ENCODE assay signal across 23 mouse cellular contexts in genomic region chr8:47845956-47846355, GRCm38 (mm10). TPM values are rescaled to one million over a fixed set of nuclear protein-coding genes. Genes with fewer than 3 reads are reported as not detected.
DNase-seq lines count a peak whose midpoint lies in the region; ATAC-seq lines count a peak whose summit lies in the region.
"Had no signal": no experiment of that assay in that cellular context is flagged by ENCODE, and none has a peak within 500 bp of the region (broad histone marks: within the 10 kb centered on the region; RNA-seq: fewer than 3 reads in every experiment).

No protein-coding gene starts in this region.

- H3K36me3 ChIP-seq in heart, embryonic 11.5 days (ENCODE audit: control insufficient read depth, insufficient read depth, low read length): peaks cover 31% of the 10 kb centered on the region
- H3K36me3 ChIP-seq in limb, embryonic 10.5 days: peaks cover 85% of the 10 kb centered on the region

- DNase-seq in heart, adult 11 months: peak; percentile 77
- peak; percentile 96 for DNase-seq in Muller cell, postnatal 12 days (ENCODE audit: inconsistent ontology term)
- peak; percentile 48 to 61 for DNase-seq in adrenal gland, postnatal 36 days
- DNase-seq in limb, embryonic 10.5 days (ENCODE audit: low spot score): no peak
- DNase-seq in urinary bladder, adult 2 months (ENCODE audit: low spot score): no peak
- DNase-seq in thymus, postnatal 10 days (ENCODE audit: low spot score in 2 of 2): no peak
- DNase-seq: cerebellum, postnatal 25 days; gastrocnemius, postnatal 36 days; heart, postnatal 36 days; liver, postnatal 0 days; lung, postnatal 14 days; right cerebral cortex, postnatal 4 days; thymus, postnatal 36 days had no signal

- no peaks in the 10 kb centered on the region for H3K27me3 ChIP-seq in heart, embryonic 11.5 days (ENCODE audit: control insufficient read depth, insufficient read depth, low read length)
- H3K27me3 ChIP-seq in limb, embryonic 10.5 days (ENCODE audit: low read depth, poor library complexity, severe bottlenecking): no peaks in the 10 kb centered on the region
- H3K27me3 ChIP-seq: CH12.LX; embryonic facial prominence, embryonic 12.5 days; heart, embryonic 13.5 days; limb, embryonic 15.5 days; neural tube, embryonic 13.5 days had no signal

- WGBS in heart, embryonic 11.5 days (ENCODE audit: insufficient replicate concordance): 89% methylated on average over 13 of the region's 13 CpGs
- WGBS in limb, embryonic 10.5 days: 65% methylated on average over 13 of the region's 13 CpGs

- H3K9me3 ChIP-seq in heart, embryonic 11.5 days (replicated peaks; ENCODE audit: control insufficient read depth, low read length): no peaks in the 10 kb centered on the region
- no peaks in the 10 kb centered on the region for H3K9me3 ChIP-seq in limb, embryonic 10.5 days (replicated peaks)
- H3K9me3 ChIP-seq: embryonic facial prominence, embryonic 12.5 days; heart, embryonic 13.5 days; limb, embryonic 15.5 days; neural tube, embryonic 13.5 days had no signal

- no peak overlapping the region for H3K27ac ChIP-seq in heart, embryonic 11.5 days (ENCODE audit: low read depth, low read length)
- H3K27ac ChIP-seq in limb, embryonic 10.5 days: peak overlapping the region; percentile 53; the same call in 1 of the 2 replicates
- H3K27ac ChIP-seq: embryonic facial prominence, embryonic 12.5 days; heart, embryonic 13.5 days; limb, embryonic 15.5 days; neural tube, embryonic 13.5 days had no signal

- no peak overlapping the region for H3K9ac ChIP-seq in heart, embryonic 11.5 days (ENCODE audit: low read depth, low read length)
- H3K9ac ChIP-seq: embryonic facial prominence, embryonic 12.5 days; heart, embryonic 13.5 days; limb, embryonic 15.5 days; liver, postnatal 0 days; neural tube, embryonic 13.5 days had no signal

- H3K4me3 ChIP-seq in heart, embryonic 11.5 days (ENCODE audit: low read depth, low read length): no peak overlapping the region
- H3K4me3 ChIP-seq in limb, embryonic 10.5 days: no peak overlapping the region
- H3K4me3 ChIP-seq: embryonic facial prominence, embryonic 12.5 days; heart, embryonic 13.5 days; limb, embryonic 15.5 days; neural tube, embryonic 13.5 days had no signal

- no peak for ATAC-seq in heart, embryonic 11.5 days (replicated peaks; ENCODE audit: insufficient number of reproducible peaks, low FRiP score, low TSS enrichment)
- no peak for ATAC-seq in erythroid progenitor cell, adult 5-6 weeks (replicated peaks; ENCODE audit: low FRiP score, poor library complexity, severe bottlenecking)
- ATAC-seq: hindbrain, embryonic 16.5 days; liver, postnatal 0 days had no signal

- no peaks in the 10 kb centered on the region for H3K4me1 ChIP-seq in heart, embryonic 11.5 days (ENCODE audit: control insufficient read depth, insufficient read depth, low read length)
- peaks cover 10% of the 10 kb centered on the region for H3K4me1 ChIP-seq in limb, embryonic 10.5 days
- H3K4me1 ChIP-seq: embryonic facial prominence, embryonic 12.5 days; heart, embryonic 13.5 days; limb, embryonic 15.5 days; neural tube, embryonic 13.5 days had no signal

- H3K4me2 ChIP-seq in heart, embryonic 11.5 days: no peak overlapping the region
- H3K4me2 ChIP-seq: embryonic facial prominence, embryonic 12.5 days; heart, embryonic 13.5 days; limb, embryonic 15.5 days; neural tube, embryonic 13.5 days had no signal

RNA-seq across cellular contexts. Expression of gene Cldn22, which starts 21.7 kb away (rescaled TPM):
- polyA plus RNA-seq in heart, embryonic 11.5 days (2014; fragmentation: Nextera tagmentation; extraction: Ambion mirVana): not detected in 2 replicates
- 1 to 10 TPM in 1 of 2 experiments, under 1 TPM in 1; 0.95 to 2.6 TPM for total RNA-seq in adrenal gland, postnatal 36 days (2021)
- not detected in 2 replicates for polyA plus RNA-seq in limb, embryonic 10.5 days (2016; fragmentation: Nextera tagmentation; extraction: Ambion mirVana)
- polyA plus RNA-seq in urinary bladder, adult 2 months (2012; rRNA removed): 1.6 and 2.0 TPM in 2 replicates
- total RNA-seq in erythroid progenitor cell, adult 5-6 weeks (2015; ENCODE audit: low replicate concordance): not detected in 2 replicates
- not detected in 2 replicates for total RNA-seq in erythroid progenitor cell, adult 5-6 weeks (2017; ENCODE audit: low replicate concordance)
- total RNA-seq: CH12.LX; heart, postnatal 36 days; megakaryocyte-erythroid progenitor cell, adult 5-6 weeks had no signal
- polyA plus RNA-seq: embryonic facial prominence, embryonic 12.5 days; heart, embryonic 13.5 days; hindbrain, embryonic 16.5 days; limb, embryonic 15.5 days; liver, postnatal 0 days; neural tube, embryonic 13.5 days had no signal

RNA-seq across cellular contexts. Expression of gene Cldn24, which starts 24.0 kb away (rescaled TPM):
- polyA plus RNA-seq in heart, embryonic 11.5 days (2014; fragmentation: Nextera tagmentation; extraction: Ambion mirVana): not detected in 2 replicates
- total RNA-seq in adrenal gland, postnatal 36 days (2021): not detected
- polyA plus RNA-seq in limb, embryonic 10.5 days (2016; fragmentation: Nextera tagmentation; extraction: Ambion mirVana): not detected in 2 replicates
- not detected in 2 replicates for polyA plus RNA-seq in urinary bladder, adult 2 months (2012; rRNA removed)
- total RNA-seq in erythroid progenitor cell, adult 5-6 weeks (2015; ENCODE audit: low replicate concordance): not detected in 2 replicates
- total RNA-seq in erythroid progenitor cell, adult 5-6 weeks (2017; ENCODE audit: low replicate concordance): not detected in 2 replicates
- total RNA-seq: CH12.LX; gastrocnemius, postnatal 36 days; heart, postnatal 36 days; megakaryocyte-erythroid progenitor cell, adult 5-6 weeks had no signal
- polyA plus RNA-seq: embryonic facial prominence, embryonic 12.5 days; frontal cortex, adult 2 months; heart, embryonic 13.5 days; hindbrain, embryonic 16.5 days; limb, embryonic 15.5 days; liver, postnatal 0 days; neural tube, embryonic 13.5 days had no signal

Comparison
In these comparisons a context has a peak if more than half of its experiments do, and no peak if none do; other contexts are left out.
1. DNase-seq: peak in heart, adult 11 months (single experiment), Muller cell, postnatal 12 days (single experiment) and adrenal gland, postnatal 36 days (2 of 2); none in limb, embryonic 10.5 days (single experiment), urinary bladder, adult 2 months (single experiment) and thymus, postnatal 10 days (0 of 2).